Comparison of ENCODE assay signal across 18 mouse cellular contexts in genomic region chr1:35978766-35979165, GRCm38 (mm10).
A peak's percentile ranks its signal among the peaks of the same experiment; 100 is the strongest.
DNase-seq lines count a peak whose midpoint lies in the region; ATAC-seq and TF ChIP-seq lines count a peak whose summit lies in the region.
"Had no signal": no experiment of that assay in that cellular context is flagged by ENCODE, and none has a peak within 500 bp of the region (broad histone marks: within the 10 kb centered on the region; RNA-seq: fewer than 3 reads in every experiment).

No protein-coding gene starts in this region.

- H3K27me3 ChIP-seq in embryonic facial prominence, embryonic 12.5 days, result no peaks in the 10 kb centered on the region
- no peaks in the 10 kb centered on the region for H3K27me3 ChIP-seq in embryonic facial prominence, embryonic 10.5 days (replicated peaks; ENCODE audit: low read depth, poor library complexity, severe bottlenecking)
- no peaks in the 10 kb centered on the region for H3K27me3 ChIP-seq in heart, embryonic 13.5 days (replicated peaks)
- H3K27me3 ChIP-seq in heart, postnatal 0 days (ENCODE audit: control insufficient read depth, insufficient read depth, low read length), result no peaks in the 10 kb centered on the region
- H3K27me3 ChIP-seq: CH12.LX; forebrain, embryonic 13.5 days; hindbrain, embryonic 13.5 days had no signal

- peak overlapping the region; percentile 13; the same call in 1 of the 2 replicates for H3K27ac ChIP-seq in embryonic facial prominence, embryonic 12.5 days
- no peak overlapping the region; the same call in 1 of the 2 replicates for H3K27ac ChIP-seq in embryonic facial prominence, embryonic 10.5 days (replicated peaks)
- peak overlapping the region; percentile 72 for H3K27ac ChIP-seq in heart, embryonic 13.5 days (replicated peaks)
- H3K27ac ChIP-seq in heart, postnatal 0 days (ENCODE audit: low read depth), result peak overlapping the region; percentile 43
- H3K27ac ChIP-seq: forebrain, embryonic 13.5 days; hindbrain, embryonic 13.5 days; hindbrain, postnatal 0 days; kidney, postnatal 0 days had no signal

- H3K36me3 ChIP-seq in embryonic facial prominence, embryonic 12.5 days, result no peaks in the 10 kb centered on the region
- H3K36me3 ChIP-seq in embryonic facial prominence, embryonic 10.5 days (replicated peaks), result no peaks in the 10 kb centered on the region
- no peaks in the 10 kb centered on the region for H3K36me3 ChIP-seq in heart, embryonic 13.5 days
- no peaks in the 10 kb centered on the region for H3K36me3 ChIP-seq in heart, postnatal 0 days (replicated peaks; ENCODE audit: control insufficient read depth, insufficient read depth, low read length)
- H3K36me3 ChIP-seq: hindbrain, embryonic 13.5 days had no signal

- no peaks in the 10 kb centered on the region for H3K9me3 ChIP-seq in embryonic facial prominence, embryonic 12.5 days
- no peaks in the 10 kb centered on the region for H3K9me3 ChIP-seq in embryonic facial prominence, embryonic 10.5 days
- no peaks in the 10 kb centered on the region for H3K9me3 ChIP-seq in heart, embryonic 13.5 days
- no peaks in the 10 kb centered on the region for H3K9me3 ChIP-seq in heart, postnatal 0 days (replicated peaks; ENCODE audit: control insufficient read depth, low read length)
- H3K9me3 ChIP-seq: forebrain, embryonic 13.5 days; hindbrain, embryonic 13.5 days had no signal

- no peak for DNase-seq in embryonic facial prominence, embryonic 10.5 days (ENCODE audit: low spot score)
- no peak for DNase-seq in heart, adult 9 months (ENCODE audit: low spot score in 2 of 2)
- peak; percentile 45 for DNase-seq in heart, postnatal 0 days (ENCODE audit: low spot score)
- DNase-seq in heart, adult 11 months, result no peak
- peak; percentile 32 for DNase-seq in brain, adult 2 months (ENCODE audit: low read depth, low spot score)
- DNase-seq: adrenal gland, postnatal 10 days; cerebellum, adult 2 months; forebrain, postnatal 0 days; gastrocnemius, postnatal 14 days; kidney, adult 11 months; kidney, adult 9 months had no signal

- no peak for TF ChIP-seq EP300 in heart, postnatal 0 days (IDR thresholded peaks at IDR 0.05; ENCODE audit: low read depth)

- no peaks in the 10 kb centered on the region for H3K4me1 ChIP-seq in embryonic facial prominence, embryonic 12.5 days
- H3K4me1 ChIP-seq in embryonic facial prominence, embryonic 10.5 days, result peaks cover 14% of the 10 kb centered on the region
- peaks cover 36% of the 10 kb centered on the region for H3K4me1 ChIP-seq in heart, embryonic 13.5 days
- peaks cover 21% of the 10 kb centered on the region for H3K4me1 ChIP-seq in heart, postnatal 0 days (ENCODE audit: control insufficient read depth, insufficient read depth)
- H3K4me1 ChIP-seq: hindbrain, embryonic 13.5 days had no signal

- TF ChIP-seq CTCF in heart, postnatal 0 days (IDR thresholded peaks at IDR 0.05; ENCODE audit: low read depth), result no peak

- H3K4me3 ChIP-seq in embryonic facial prominence, embryonic 12.5 days, result no peak overlapping the region
- H3K4me3 ChIP-seq in embryonic facial prominence, embryonic 10.5 days, result no peak overlapping the region
- no peak overlapping the region for H3K4me3 ChIP-seq in heart, embryonic 13.5 days
- no peak overlapping the region for H3K4me3 ChIP-seq in heart, postnatal 0 days (ENCODE audit: low read depth, low read length)
- H3K4me3 ChIP-seq: forebrain, embryonic 13.5 days; hindbrain, embryonic 13.5 days had no signal

- no peak overlapping the region for H3K4me2 ChIP-seq in embryonic facial prominence, embryonic 12.5 days (replicated peaks)
- no peak overlapping the region for H3K4me2 ChIP-seq in heart, embryonic 13.5 days
- H3K4me2 ChIP-seq in heart, postnatal 0 days (ENCODE audit: low read depth, low read length), result no peak overlapping the region
- H3K4me2 ChIP-seq: forebrain, embryonic 13.5 days; hindbrain, embryonic 13.5 days had no signal

- H3K9ac ChIP-seq in embryonic facial prominence, embryonic 12.5 days, result no peak overlapping the region
- no peak overlapping the region for H3K9ac ChIP-seq in heart, embryonic 13.5 days
- H3K9ac ChIP-seq in heart, postnatal 0 days (replicated peaks; ENCODE audit: low read depth, low read length), result no peak overlapping the region
- H3K9ac ChIP-seq: forebrain, embryonic 13.5 days; forebrain, postnatal 0 days; hindbrain, embryonic 13.5 days had no signal

- 64% methylated on average over 4 of the region's 4 CpGs for WGBS in embryonic facial prominence, embryonic 12.5 days
- 67% methylated on average over 4 of the region's 4 CpGs for WGBS in embryonic facial prominence, embryonic 10.5 days
- 23% methylated on average over 4 of the region's 4 CpGs for WGBS in heart, embryonic 13.5 days
- 24% methylated on average over 4 of the region's 4 CpGs for WGBS in heart, postnatal 0 days

- no peak for ATAC-seq in embryonic facial prominence, embryonic 12.5 days (ENCODE audit: insufficient number of reproducible peaks, insufficient read depth, low FRiP score, low TSS enrichment)
- ATAC-seq in heart, embryonic 13.5 days (ENCODE audit: extremely low read depth, insufficient number of reproducible peaks, low FRiP score, low TSS enrichment), result peak; percentile 31; the same call in 1 of the 2 replicates
- peak; percentile 30; the same call in 1 of the 2 replicates for ATAC-seq in heart, postnatal 0 days (ENCODE audit: insufficient read depth, low read depth)
- ATAC-seq: forebrain, embryonic 13.5 days; forebrain, postnatal 0 days; hindbrain, postnatal 0 days had no signal

Comparison
In these comparisons a context has a peak if more than half of its experiments do, and no peak if none do; other contexts are left out.
1. DNase-seq: peak in heart, postnatal 0 days (single experiment) and brain, adult 2 months (single experiment); none in embryonic facial prominence, embryonic 10.5 days (single experiment), heart, adult 9 months (0 of 2) and heart, adult 11 months (single experiment).